Mouse (Mus musculus): ENCODE data around the gene Gas2l3.

Gene Gas2l3

GRCm38 (mm10) chr10:89400674-89401336, 43.0 kb downstream of the Gas2l3 start:
- no peak for DNase-seq (ENCODE audit: low read depth, low spot score)

- peak; percentile 51 for DNase-seq (ENCODE audit: low read depth, low spot score)
Observed at GRCm38 (mm10) chr10:89395823-89396222, 47.9 kb downstream of the Gas2l3 start.

GRCm38 (mm10) chr10:89395321-89395720, 48.4 kb downstream of the Gas2l3 start:
- DNase-seq (ENCODE audit: low read depth, low spot score), result no peak

- no peak for DNase-seq (ENCODE audit: low read depth, low spot score)
Observed at GRCm38 (mm10) chr10:89392687-89393086, 51.1 kb downstream of the Gas2l3 start.

- DNase-seq (ENCODE audit: low read depth, low spot score), result no peak
Observed at GRCm38 (mm10) chr10:89391571-89392163, 52.1 kb downstream of the Gas2l3 start.

- DNase-seq (ENCODE audit: low read depth, low spot score), result no peak
Observed at GRCm38 (mm10) chr10:89386461-89386860, 57.3 kb downstream of the Gas2l3 start.

- peak; percentile 77 for DNase-seq (ENCODE audit: low read depth, low spot score)
Observed at GRCm38 (mm10) chr10:89383462-89383861, 60.3 kb downstream of the Gas2l3 start.

- DNase-seq (ENCODE audit: low read depth, low spot score), result no peak
Observed at GRCm38 (mm10) chr10:89377750-89378149, 66.0 kb downstream of the Gas2l3 start.

GRCm38 (mm10) chr10:89370051-89370450, 73.7 kb downstream of the Gas2l3 start:
- no peak for DNase-seq (ENCODE audit: low read depth, low spot score)

GRCm38 (mm10) chr10:89358933-89359332, 84.8 kb downstream of the Gas2l3 start:
- DNase-seq (ENCODE audit: low read depth, low spot score), result no peak
